Mouse (Mus musculus) CD8-positive naive resting alpha-beta T cell, adult 57 days (primary cell): ENCODE data around the gene Krtap10-4. TPM values are rescaled to one million over a fixed set of nuclear protein-coding genes. Genes with fewer than 3 reads are reported as not detected.

Experiments
- total RNA-seq: library from RNA; stranded (reverse); gene quantifications from one replicate; pipeline ENCODE4 v1.2.4, GENCODE M21; 2023

The Krtap10-4 gene
- not detected for total RNA-seq

GRCm38 (mm10) chr10:77826951-77827350 lies at the start of gene Krtap10-4:
Krtap10-4 (minus strand) TSS chr10:77827095.

GRCm38 (mm10) chr10:77861675-77862074 lies 34.8 kb upstream of the Krtap10-4 start, which contains the start of gene Gm3285:
Gm3285 (plus strand) TSS chr10:77861975.

GRCm38 (mm10) chr10:77852559-77852958 lies 25.7 kb upstream of the Krtap10-4 start, which contains the start of gene Gm10318:
Gm10318 (plus strand) TSS chr10:77852859.

GRCm38 (mm10) chr10:77846503-77846902 lies 19.6 kb upstream of the Krtap10-4 start, which contains the start of gene Gm36176:
Gm36176 (plus strand) TSS chr10:77846803.

GRCm38 (mm10) chr10:77835647-77836046 lies 8.8 kb upstream of the Krtap10-4 start, which contains the start of gene Krtap10-10:
Krtap10-10 (plus strand) TSS chr10:77835947.

GRCm38 (mm10) chr10:77814382-77814781 lies 12.5 kb downstream of the Krtap10-4 start, which contains the start of gene Gm2696:
Gm2696 (plus strand) TSS chr10:77814682.

GRCm38 (mm10) chr10:77811743-77812142 lies 15.2 kb downstream of the Krtap10-4 start, which contains the start of gene Gm9507:
Gm9507 (minus strand) TSS chr10:77811843.

GRCm38 (mm10) chr10:77798921-77799508 lies 27.9 kb downstream of the Krtap10-4 start, which contains the start of gene Gm19668:
Gm19668 (minus strand) TSS chr10:77799133.

GRCm38 (mm10) chr10:77794976-77795375 lies 31.9 kb downstream of the Krtap10-4 start, which contains the start of gene Gm9639:
Gm9639 (minus strand) TSS chr10:77795076.

GRCm38 (mm10) chr10:77787876-77788275 lies 39.0 kb downstream of the Krtap10-4 start, which contains the start of gene Gm7137:
Gm7137 (minus strand) TSS chr10:77788200.

GRCm38 (mm10) chr10:77782442-77782841 lies 44.5 kb downstream of the Krtap10-4 start, which contains the start of gene Gm3250:
Gm3250 (minus strand) TSS chr10:77782542.

GRCm38 (mm10) chr10:77776844-77777243 lies 50.1 kb downstream of the Krtap10-4 start, which contains the start of gene Gm7138:
Gm7138 (minus strand) TSS chr10:77776944.

Other genes starting within 250 kb of the Krtap10-4 start
- gene Pttg1ip, start 245.4 kb downstream of the Krtap10-4 start, total RNA-seq: 89.3 TPM
- 49.8 TPM for gene Sumo3, start 221.0 kb downstream of the Krtap10-4 start, total RNA-seq
- 2.4 TPM for gene Gm49325, start 220.9 kb downstream of the Krtap10-4 start, total RNA-seq
- 41.4 TPM for gene Ube2g2, start 204.8 kb downstream of the Krtap10-4 start, total RNA-seq
- gene Tspear, start 140.5 kb downstream of the Krtap10-4 start, total RNA-seq: 1.2 TPM
- not detected for gene Gm19402, start 136.3 kb downstream of the Krtap10-4 start, total RNA-seq
- gene Gm9508, start 129.9 kb downstream of the Krtap10-4 start, total RNA-seq: not detected
- not detected for gene Gm10272, start 120.5 kb downstream of the Krtap10-4 start, total RNA-seq
- gene Gm10024, start 115.6 kb downstream of the Krtap10-4 start, total RNA-seq: not detected
- not detected for gene Gm10142, start 111.3 kb downstream of the Krtap10-4 start, total RNA-seq
- not detected for gene Krtap12-1, start 106.5 kb downstream of the Krtap10-4 start, total RNA-seq
- not detected for gene Gm10100, start 100.6 kb downstream of the Krtap10-4 start, total RNA-seq
- gene Gm18596, start 84.5 kb downstream of the Krtap10-4 start, total RNA-seq: not detected
- not detected for gene Gm9736, start 75.7 kb downstream of the Krtap10-4 start, total RNA-seq
- not detected for gene Gm3233, start 67.4 kb downstream of the Krtap10-4 start, total RNA-seq
- gene Gm3238, start 55.8 kb downstream of the Krtap10-4 start, total RNA-seq: not detected
- not detected for gene Gm7138, start 50.2 kb downstream of the Krtap10-4 start, total RNA-seq
- not detected for gene Gm3250, start 44.6 kb downstream of the Krtap10-4 start, total RNA-seq
- gene Gm7137, start 38.9 kb downstream of the Krtap10-4 start, total RNA-seq: not detected
- gene Gm9639, start 32.0 kb downstream of the Krtap10-4 start, total RNA-seq: not detected
- gene Gm19668, start 28.0 kb downstream of the Krtap10-4 start, total RNA-seq: not detected
- gene Gm9507, start 15.3 kb downstream of the Krtap10-4 start, total RNA-seq: not detected
- not detected for gene Gm2696, start 12.4 kb downstream of the Krtap10-4 start, total RNA-seq
- gene Krtap10-10, start 8.9 kb upstream of the Krtap10-4 start, total RNA-seq: not detected
- gene Gm36176, start 19.7 kb upstream of the Krtap10-4 start, total RNA-seq: not detected
- not detected for gene Gm10318, start 25.8 kb upstream of the Krtap10-4 start, total RNA-seq
- not detected for gene Gm3285, start 34.9 kb upstream of the Krtap10-4 start, total RNA-seq
- gene Lrrc3, start 75.4 kb upstream of the Krtap10-4 start, total RNA-seq: not detected
- 2.8 TPM for gene Trpm2, start 143.5 kb upstream of the Krtap10-4 start, total RNA-seq
- gene 1810043G02Rik, start 151.4 kb upstream of the Krtap10-4 start, total RNA-seq: 10.4 TPM
- 64.9 TPM for gene Pfkl, start 183.0 kb upstream of the Krtap10-4 start, total RNA-seq
- gene Dnmt3l, start 214.9 kb upstream of the Krtap10-4 start, total RNA-seq: not detected
- gene Aire, start 216.5 kb upstream of the Krtap10-4 start, total RNA-seq: 0.61 TPM
- 13.0 TPM for gene Icosl, start 242.2 kb upstream of the Krtap10-4 start, total RNA-seq